In genomic region chr7:73555918-73556580, GRCm38 (mm10) we compare ENCODE assay signal across 8 mouse cellular contexts. TPM values are rescaled to one million over a fixed set of nuclear protein-coding genes. Genes with fewer than 3 reads are reported as not detected.
A peak's percentile ranks its signal among the peaks of the same experiment; 100 is the strongest.
DNase-seq lines count a peak whose midpoint lies in the region; ATAC-seq and TF ChIP-seq lines count a peak whose summit lies in the region.

No protein-coding gene starts in this region.

- TF ChIP-seq CTCF in cerebellum, adult 2 months (IDR thresholded peaks at IDR 0.05; ENCODE audit: borderline replicate concordance, insufficient read depth, low read depth, low read length) = no peak
- TF ChIP-seq CTCF in lung, postnatal 0 days (IDR thresholded peaks at IDR 0.05) = no peak
- TF ChIP-seq CTCF in stomach, postnatal 0 days (IDR thresholded peaks at IDR 0.05; ENCODE audit: low read depth) = no peak

- no peaks in the 10 kb centered on the region for H3K27me3 ChIP-seq in cerebellum, adult 2 months (ENCODE audit: control insufficient read depth, insufficient read depth, low read length)
- H3K27me3 ChIP-seq in lung, postnatal 0 days (replicated peaks; ENCODE audit: insufficient read depth, low read length) = no peaks in the 10 kb centered on the region
- H3K27me3 ChIP-seq in limb, embryonic 14.5 days (ENCODE audit: control insufficient read depth, insufficient read depth, low read length) = no peaks in the 10 kb centered on the region
- no peaks in the 10 kb centered on the region for H3K27me3 ChIP-seq in stomach, postnatal 0 days (ENCODE audit: control insufficient read depth, insufficient read depth, low read length)

- no peaks in the 10 kb centered on the region for H3K36me3 ChIP-seq in lung, postnatal 0 days (ENCODE audit: insufficient read depth, low read length)
- peaks cover 7% of the 10 kb centered on the region; the same call in 1 of the 2 replicates for H3K36me3 ChIP-seq in limb, embryonic 14.5 days (ENCODE audit: control insufficient read depth, insufficient read depth, low read length)
- no peaks in the 10 kb centered on the region for H3K36me3 ChIP-seq in stomach, postnatal 0 days (ENCODE audit: control insufficient read depth, insufficient read depth, low read length)

- H3K4me2 ChIP-seq in lung, postnatal 0 days (replicated peaks; ENCODE audit: low read depth, low read length) = peak overlapping the region; percentile 48
- H3K4me2 ChIP-seq in limb, embryonic 14.5 days (replicated peaks; ENCODE audit: low read depth, low read length, severe bottlenecking) = peak overlapping the region; percentile 62
- H3K4me2 ChIP-seq in stomach, postnatal 0 days (replicated peaks; ENCODE audit: low read depth) = peak overlapping the region; percentile 47

- TF ChIP-seq POLR2A in cerebellum, adult 2 months (IDR thresholded peaks at IDR 0.05; ENCODE audit: borderline replicate concordance, insufficient read depth, low read length) = no peak
- no peak for TF ChIP-seq POLR2A in limb, embryonic 14.5 days (IDR thresholded peaks at IDR 0.05; ENCODE audit: borderline replicate concordance, extremely low read depth, insufficient read depth, insufficient read length)

- H3K4me1 ChIP-seq in cerebellum, adult 2 months (ENCODE audit: control insufficient read depth, insufficient read depth, low read length) = peaks cover 3% of the 10 kb centered on the region; the same call in 1 of the 2 replicates
- peaks cover 12% of the 10 kb centered on the region; the same call in 1 of the 2 replicates for H3K4me1 ChIP-seq in lung, postnatal 0 days (ENCODE audit: insufficient read depth, low read depth, low read length)
- peaks cover 11% of the 10 kb centered on the region for H3K4me1 ChIP-seq in limb, embryonic 14.5 days (ENCODE audit: control insufficient read depth, insufficient read depth, low read length)
- H3K4me1 ChIP-seq in stomach, postnatal 0 days (replicated peaks; ENCODE audit: control insufficient read depth, insufficient read depth) = peaks cover 5% of the 10 kb centered on the region

- no peak for DNase-seq in cerebellum, adult 2 months
- DNase-seq in lung, postnatal 0 days (ENCODE audit: low spot score) = peak; percentile 70
- no peak for DNase-seq in lung, adult 18-20 months
- no peak for DNase-seq in limb, embryonic 14.5 days (ENCODE audit: low spot score)
- no peak for DNase-seq in stomach, postnatal 0 days (ENCODE audit: low spot score)
- DNase-seq in ovary, postnatal 36 days (ENCODE audit: low spot score) = no peak
- DNase-seq in urinary bladder, postnatal 4 days (ENCODE audit: low spot score in 2 of 2) = no peak

- no peak for ATAC-seq in cerebellum, adult (ENCODE audit: insufficient number of reproducible peaks, low FRiP score, low TSS enrichment)
- no peak for ATAC-seq in lung, postnatal 0 days
- no peak for ATAC-seq in limb, embryonic 14.5 days (ENCODE audit: low FRiP score, low read depth)
- ATAC-seq in stomach, postnatal 0 days (ENCODE audit: low FRiP score, low TSS enrichment) = no peak

- H3K4me3 ChIP-seq in cerebellum, adult 2 months (replicated peaks; ENCODE audit: insufficient read depth, low read depth, low read length) = peak overlapping the region; percentile 77
- H3K4me3 ChIP-seq in lung, postnatal 0 days (ENCODE audit: low read depth, low read length) = peak overlapping the region; percentile 88
- peak overlapping the region; percentile 100 for H3K4me3 ChIP-seq in limb, embryonic 14.5 days (replicated peaks; ENCODE audit: low read length)
- peak overlapping the region; percentile 100 for H3K4me3 ChIP-seq in stomach, postnatal 0 days (ENCODE audit: low read depth, low read length)

- peak overlapping the region; percentile 100 for H3K9ac ChIP-seq in lung, postnatal 0 days (replicated peaks; ENCODE audit: low read depth)
- peak overlapping the region; percentile 100 for H3K9ac ChIP-seq in limb, embryonic 14.5 days (ENCODE audit: low read depth, low read length, severe bottlenecking)
- H3K9ac ChIP-seq in stomach, postnatal 0 days (ENCODE audit: low read length) = peak overlapping the region; percentile 100

- TF ChIP-seq EP300 in lung, postnatal 0 days (IDR thresholded peaks at IDR 0.05) = no peak
- no peak for TF ChIP-seq EP300 in stomach, postnatal 0 days (optimal IDR thresholded peaks at IDR 0.05)

- H3K27ac ChIP-seq in cerebellum, adult 2 months (ENCODE audit: insufficient read depth, low read length) = no peak overlapping the region
- peak overlapping the region; percentile 100; the same call in 1 of the 2 replicates for H3K27ac ChIP-seq in lung, postnatal 0 days (ENCODE audit: low read length)
- H3K27ac ChIP-seq in limb, embryonic 14.5 days (replicated peaks; ENCODE audit: low read depth, low read length) = peak overlapping the region; percentile 100; the same call in 1 of the 2 replicates
- H3K27ac ChIP-seq in stomach, postnatal 0 days (replicated peaks) = no peak overlapping the region

- 0% methylated on average over 4 of the region's 4 CpGs for WGBS in cerebellum, adult 2 months
- 2% methylated on average over 4 of the region's 4 CpGs for WGBS in lung, postnatal 0 days
- 12% methylated on average over 4 of the region's 4 CpGs for WGBS in limb, embryonic 14.5 days
- under 1% methylated on average over 4 of the region's 4 CpGs for WGBS in stomach, postnatal 0 days

- no peaks in the 10 kb centered on the region for H3K9me3 ChIP-seq in lung, postnatal 0 days (ENCODE audit: low read length)
- no peaks in the 10 kb centered on the region for H3K9me3 ChIP-seq in limb, embryonic 14.5 days (ENCODE audit: control insufficient read depth, low read length)
- H3K9me3 ChIP-seq in stomach, postnatal 0 days (ENCODE audit: control insufficient read depth, low read length) = no peaks in the 10 kb centered on the region

RNA-seq across cellular contexts. Expression of gene Chd2, which starts 14.4 kb away (rescaled TPM):
- 49.2 and 50.5 TPM in 2 replicates for polyA plus RNA-seq in cerebellum, adult 2 months (2012; rRNA removed)
- 38.0 and 39.9 TPM in 2 replicates for polyA plus RNA-seq in lung, postnatal 0 days (2015; fragmentation: Nextera tagmentation; extraction: Ambion mirVana)
- 55.6 and 61.7 TPM in 2 replicates for polyA plus RNA-seq in limb, embryonic 14.5 days (2012; rRNA removed)
- polyA plus RNA-seq in limb, embryonic 14.5 days (2014; fragmentation: Nextera tagmentation; extraction: Ambion mirVana) = 56.5 and 65.4 TPM in 2 replicates
- polyA plus RNA-seq in stomach, postnatal 0 days (2015; fragmentation: Nextera tagmentation; extraction: Ambion mirVana) = 15.9 and 18.0 TPM in 2 replicates

Comparison
In these comparisons a context has a peak if more than half of its experiments do, and no peak if none do; other contexts are left out.
1. H3K27ac ChIP-seq: peak in lung, postnatal 0 days (single experiment) and limb, embryonic 14.5 days (single experiment); none in cerebellum, adult 2 months (single experiment) and stomach, postnatal 0 days (single experiment).
2. Peak in every context shown above with its lines, with median percentiles within 50 percentile points of each other: H3K4me3 ChIP-seq, H3K4me2 ChIP-seq and H3K9ac ChIP-seq.